Comparison of ENCODE assay signal across 9 mouse cellular contexts in the genomic region with DNA sequence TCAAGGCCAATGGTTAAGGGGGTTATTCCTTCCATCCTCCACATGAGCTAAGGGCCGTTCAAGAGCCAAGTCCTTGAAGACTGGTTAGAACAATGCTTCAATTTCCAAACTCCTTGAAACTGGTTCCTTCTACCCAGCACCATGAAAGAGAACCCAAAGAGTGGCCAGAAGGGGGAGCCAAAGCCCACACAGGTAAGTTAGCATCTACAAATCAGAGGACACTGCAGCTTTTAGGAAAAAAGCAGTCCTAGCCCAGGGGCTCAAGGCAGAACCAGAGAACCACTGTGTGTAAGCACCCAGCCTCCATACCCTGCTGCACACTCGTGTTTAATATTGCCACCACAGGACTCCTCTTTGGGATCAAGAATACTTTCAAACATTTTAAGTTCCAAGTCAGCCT. TPM values are rescaled to one million over a fixed set of nuclear protein-coding genes. Genes with fewer than 3 reads are reported as not detected.
DNase-seq lines count a peak whose midpoint lies in the region; ATAC-seq and TF ChIP-seq lines count a peak whose summit lies in the region.
"Had no signal": no experiment of that assay in that cellular context is flagged by ENCODE, and none has a peak within 500 bp of the region (broad histone marks: within the 10 kb centered on the region; RNA-seq: fewer than 3 reads in every experiment).

No protein-coding gene starts in this region.

- peaks cover 29 to 81% of the 10 kb centered on the region in 2 experiments for H3K36me3 ChIP-seq in CH12.LX (replicated peaks in 1 of 2; ENCODE audit: control insufficient read depth in 1 of 2, insufficient read depth in 1 of 2, low read length in 1 of 2)
- H3K36me3 ChIP-seq in forebrain, embryonic 15.5 days = peaks cover 38% of the 10 kb centered on the region
- H3K36me3 ChIP-seq in kidney, postnatal 0 days (ENCODE audit: insufficient read depth, low read length) = peaks cover 23% of the 10 kb centered on the region
- peaks cover 37% of the 10 kb centered on the region for H3K36me3 ChIP-seq in liver, embryonic 12.5 days

- no peak overlapping the region for H3K4me2 ChIP-seq in CH12.LX (ENCODE audit: insufficient read depth, low read depth, poor library complexity, severe bottlenecking)
- H3K4me2 ChIP-seq in forebrain, embryonic 15.5 days (replicated peaks) = no peak overlapping the region
- no peak overlapping the region for H3K4me2 ChIP-seq in kidney, postnatal 0 days (ENCODE audit: low read length)
- H3K4me2 ChIP-seq in liver, embryonic 12.5 days = no peak overlapping the region
- H3K4me2 ChIP-seq: heart, embryonic 13.5 days had no signal

- no peak overlapping the region for H3K4me3 ChIP-seq in CH12.LX (replicated peaks in 1 of 3; ENCODE audit: low read depth in 2 of 3, low read length in 2 of 3, poor library complexity in 1 of 3)
- H3K4me3 ChIP-seq in forebrain, embryonic 15.5 days = no peak overlapping the region
- no peak overlapping the region for H3K4me3 ChIP-seq in kidney, postnatal 0 days (replicated peaks; ENCODE audit: low read depth, low read length)
- H3K4me3 ChIP-seq in liver, embryonic 12.5 days = no peak overlapping the region
- H3K4me3 ChIP-seq: heart, embryonic 13.5 days had no signal

- H3K27ac ChIP-seq in CH12.LX (ENCODE audit: insufficient read depth, low read depth) = no peak overlapping the region
- no peak overlapping the region for H3K27ac ChIP-seq in forebrain, embryonic 15.5 days (replicated peaks)
- H3K27ac ChIP-seq in kidney, postnatal 0 days = no peak overlapping the region
- H3K27ac ChIP-seq in liver, embryonic 12.5 days = no peak overlapping the region
- H3K27ac ChIP-seq: heart, embryonic 13.5 days had no signal

- no peak overlapping the region for H3K9ac ChIP-seq in CH12.LX (ENCODE audit: insufficient read depth, low read depth)
- no peak overlapping the region for H3K9ac ChIP-seq in forebrain, embryonic 15.5 days (replicated peaks)
- H3K9ac ChIP-seq in kidney, postnatal 0 days (ENCODE audit: low read depth, low read length) = no peak overlapping the region
- H3K9ac ChIP-seq in liver, embryonic 12.5 days = no peak overlapping the region
- H3K9ac ChIP-seq: heart, embryonic 13.5 days had no signal

- peak; percentile 42 to 88 for TF ChIP-seq CTCF in CH12.LX (conservative IDR thresholded peaks at IDR 0.05 in 1 of 2, IDR thresholded peaks at IDR 0.05 in 1 of 2; ENCODE audit: low read depth in 2 of 2, low read length in 2 of 2)
- peak; percentile 88 for TF ChIP-seq CTCF in kidney, postnatal 0 days (IDR thresholded peaks at IDR 0.05; ENCODE audit: low read depth)

- TF ChIP-seq EP300 in CH12.LX (IDR thresholded peaks at IDR 0.05; ENCODE audit: low read length) = no peak

- peak; percentile 36; the same call in 1 of the 2 replicates for ATAC-seq in forebrain, embryonic 15.5 days (replicated peaks)
- ATAC-seq in kidney, postnatal 0 days (replicated peaks; ENCODE audit: low FRiP score, low read depth) = no peak
- peak; percentile 18; the same call in 1 of the 2 replicates for ATAC-seq in liver, embryonic 12.5 days
- ATAC-seq in monocyte, adult 5-6 weeks (replicated peaks; ENCODE audit: insufficient number of reproducible peaks, low FRiP score, low TSS enrichment, poor library complexity, severe bottlenecking) = no peak

- TF ChIP-seq POLR2A in CH12.LX (IDR thresholded peaks at IDR 0.05; ENCODE audit: low read depth, low read length) = no peak

- no peaks in the 10 kb centered on the region for H3K9me3 ChIP-seq in CH12.LX (replicated peaks; ENCODE audit: low read length)
- H3K9me3 ChIP-seq in forebrain, embryonic 15.5 days = no peaks in the 10 kb centered on the region
- no peaks in the 10 kb centered on the region for H3K9me3 ChIP-seq in kidney, postnatal 0 days (replicated peaks; ENCODE audit: low read length)
- H3K9me3 ChIP-seq in liver, embryonic 12.5 days (replicated peaks) = no peaks in the 10 kb centered on the region
- H3K9me3 ChIP-seq: heart, embryonic 13.5 days had no signal

- H3K27me3 ChIP-seq in CH12.LX (replicated peaks) = no peaks in the 10 kb centered on the region
- H3K27me3 ChIP-seq in forebrain, embryonic 15.5 days = no peaks in the 10 kb centered on the region
- H3K27me3 ChIP-seq in kidney, postnatal 0 days (ENCODE audit: insufficient read depth, low read length) = no peaks in the 10 kb centered on the region
- H3K27me3 ChIP-seq in liver, embryonic 12.5 days (replicated peaks) = no peaks in the 10 kb centered on the region
- H3K27me3 ChIP-seq: heart, embryonic 13.5 days had no signal

- no peaks in the 10 kb centered on the region for H3K4me1 ChIP-seq in CH12.LX (ENCODE audit: control insufficient read depth in 1 of 2, insufficient read depth in 2 of 2)
- peaks cover 10% of the 10 kb centered on the region for H3K4me1 ChIP-seq in forebrain, embryonic 15.5 days
- no peaks in the 10 kb centered on the region for H3K4me1 ChIP-seq in kidney, postnatal 0 days (replicated peaks; ENCODE audit: insufficient read depth, low read length)
- H3K4me1 ChIP-seq in liver, embryonic 12.5 days = no peaks in the 10 kb centered on the region

- in situ Hi-C loops in CH12.LX (cut with MboI; ENCODE audit: low pct_ligation_motif_present, low pct_unique_long_range_greater_than_20kb, low sequenced_read_pairs) = no loop called here

- peak; percentile 76 for DNase-seq in 416B (ENCODE audit: low read depth)
- DNase-seq in CH12.LX (ENCODE audit: extremely low read depth) = peak; percentile 74
- DNase-seq in c-Kit-positive CD71-positive TER-119-positive erythroid progenitor cells, embryonic 14.5 days (ENCODE audit: low spot score) = peak; percentile 55
- peak; percentile 67 for DNase-seq in kidney, postnatal 0 days (ENCODE audit: low spot score)
- DNase-seq in retina, embryonic 14.5 days (ENCODE audit: low spot score) = peak; percentile 77

- 23% methylated on average over 2 of the region's 2 CpGs for WGBS in forebrain, embryonic 15.5 days
- 48% methylated on average over 2 of the region's 2 CpGs for WGBS in kidney, postnatal 0 days
- 31% methylated on average over 2 of the region's 2 CpGs for WGBS in liver, embryonic 12.5 days (ENCODE audit: insufficient replicate concordance)

- dilution Hi-C loops in CH12.LX (cut with MboI; ENCODE audit: extremely low pct_ligation_motif_present, extremely low pct_unique_long_range_greater_than_20kb, low sequenced_read_pairs) = no loop called here

- H3K79me2 ChIP-seq in CH12.LX (replicated peaks; ENCODE audit: control insufficient read depth, extremely low read depth, insufficient read depth, poor library complexity, severe bottlenecking) = no peaks in the 10 kb centered on the region

- TF ChIP-seq RAD21 in CH12.LX (IDR thresholded peaks at IDR 0.05; ENCODE audit: low read depth, low read length) = peak; percentile 89

TF ChIP-seq in CH12.LX, 34 proteins besides CTCF, POLR2A, EP300 and RAD21:
- TF ChIP-seq SMC3 (IDR thresholded peaks at IDR 0.05; ENCODE audit: low read depth, low read length) (peak; percentile 93), ZC3H11A (IDR thresholded peaks at IDR 0.05; ENCODE audit: low read depth, low read length) (peak; percentile 50), NRF1 (IDR thresholded peaks at IDR 0.05; ENCODE audit: low read depth, low read length) (no peak), UBTF (IDR thresholded peaks at IDR 0.05; ENCODE audit: low read depth, low read length) (no peak)

RNA-seq across cellular contexts. Expression of a gene that starts 11.2 kb away (rescaled TPM):
- total RNA-seq in CH12.LX (2012; rRNA removed) = 31.6 and 43.8 TPM in 2 replicates
- total RNA-seq in CH12.LX (2014; rRNA removed) = 11.6 and 14.0 TPM in 2 replicates
- 29.5 and 33.1 TPM in 2 replicates for polyA plus RNA-seq in CH12.LX (2012; ENCODE audit: insufficient read length, low read depth)
- polyA plus RNA-seq in forebrain, embryonic 15.5 days (2015; fragmentation: Nextera tagmentation; extraction: Ambion mirVana) = 0.42 and 0.67 TPM in 2 replicates
- polyA plus RNA-seq in kidney, postnatal 0 days (2015; fragmentation: Nextera tagmentation; extraction: Ambion mirVana) = 3.0 TPM in 2 replicates
- polyA plus RNA-seq in liver, embryonic 12.5 days (2016; fragmentation: Nextera tagmentation; extraction: Ambion mirVana) = 4.5 and 4.8 TPM in 2 replicates
- total RNA-seq in monocyte, adult 5-6 weeks (2017) = 8.7 to 31.8 TPM (median 21.0 TPM) in 3 replicates

RNA-seq across cellular contexts. Expression of a gene that starts 45.6 kb away (rescaled TPM):
- 11.2 and 11.5 TPM in 2 replicates for total RNA-seq in CH12.LX (2012; rRNA removed)
- total RNA-seq in CH12.LX (2014; rRNA removed) = 16.3 and 18.4 TPM in 2 replicates
- 29.7 and 32.1 TPM in 2 replicates for polyA plus RNA-seq in CH12.LX (2012; ENCODE audit: insufficient read length, low read depth)
- 1.2 and 1.8 TPM in 2 replicates for polyA plus RNA-seq in forebrain, embryonic 15.5 days (2015; fragmentation: Nextera tagmentation; extraction: Ambion mirVana)
- polyA plus RNA-seq in kidney, postnatal 0 days (2015; fragmentation: Nextera tagmentation; extraction: Ambion mirVana) = 3.4 and 3.8 TPM in 2 replicates
- 3.9 and 4.7 TPM in 2 replicates for polyA plus RNA-seq in liver, embryonic 12.5 days (2016; fragmentation: Nextera tagmentation; extraction: Ambion mirVana)
- total RNA-seq in monocyte, adult 5-6 weeks (2017) = 231 to 259 TPM (median 238 TPM) in 3 replicates

Comparison
In these comparisons a context has a peak if more than half of its experiments do, and no peak if none do; other contexts are left out.
1. ATAC-seq: peak in forebrain, embryonic 15.5 days (single experiment) and liver, embryonic 12.5 days (single experiment); none in kidney, postnatal 0 days (single experiment) and monocyte, adult 5-6 weeks (single experiment).
2. Peak in every context shown above with its lines, with median percentiles within 50 percentile points of each other: DNase-seq.